Comparison of ENCODE assay signal across 8 mouse cellular contexts in the genomic region with DNA sequence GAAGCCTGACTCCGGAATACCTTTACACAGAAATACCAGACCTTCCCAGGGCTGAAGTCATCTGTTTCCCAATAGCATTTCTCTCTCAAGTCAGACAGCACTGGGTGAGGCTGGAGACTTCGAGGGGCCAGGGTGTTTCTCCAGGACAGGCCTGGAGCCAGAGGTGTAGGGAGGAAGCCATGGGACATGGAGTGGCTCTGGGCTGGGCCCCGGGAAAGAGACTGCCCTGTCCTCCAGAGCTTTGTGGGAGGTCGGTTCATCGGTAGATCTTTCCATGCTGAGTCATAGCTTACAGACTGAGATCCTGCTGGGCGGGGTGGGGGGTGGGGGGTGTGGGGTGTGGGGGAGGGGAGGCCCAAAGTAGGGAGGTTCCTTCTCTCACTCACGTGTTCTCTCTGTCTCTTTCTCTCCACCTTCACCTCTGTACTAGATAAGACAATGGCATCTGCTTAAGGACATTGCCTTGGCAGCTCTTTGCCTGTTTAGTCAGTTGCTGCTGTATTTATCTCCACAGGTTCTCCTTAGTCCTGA. TPM values are rescaled to one million over a fixed set of nuclear protein-coding genes. Genes with fewer than 3 reads are reported as not detected.
A peak's percentile ranks its signal among the peaks of the same experiment; 100 is the strongest.
DNase-seq lines count a peak whose midpoint lies in the region; ATAC-seq and TF ChIP-seq lines count a peak whose summit lies in the region.

No protein-coding gene starts in this region.

- H3K4me2 ChIP-seq in heart, embryonic 11.5 days, result peak overlapping the region; percentile 32

- H3K79me2 ChIP-seq in MEL (ENCODE audit: control insufficient read depth, insufficient read depth, low read length, poor library complexity), result no peaks in the 10 kb centered on the region

- peak; percentile 89 for ATAC-seq in heart, embryonic 11.5 days (replicated peaks; ENCODE audit: insufficient number of reproducible peaks, low FRiP score, low TSS enrichment)

- TF ChIP-seq RAD21 in MEL (IDR thresholded peaks at IDR 0.05; ENCODE audit: low read depth, low read length), result no peak

- no peaks in the 10 kb centered on the region for H3K9me3 ChIP-seq in MEL (replicated peaks; ENCODE audit: insufficient read depth, low read length)
- H3K9me3 ChIP-seq in heart, embryonic 11.5 days (replicated peaks; ENCODE audit: control insufficient read depth, low read length), result no peaks in the 10 kb centered on the region

- H3K27ac ChIP-seq in MEL (ENCODE audit: control insufficient read depth, low read depth, low read length), result peak overlapping the region; percentile 46
- peak overlapping the region; percentile 46; the same call in 1 of the 2 replicates for H3K27ac ChIP-seq in heart, embryonic 11.5 days (ENCODE audit: low read depth, low read length)

- no peak overlapping the region for H3K4me3 ChIP-seq in MEL (ENCODE audit: control insufficient read depth in 1 of 2, insufficient read depth in 1 of 2, low read depth in 2 of 2, low read length in 2 of 2)
- no peak overlapping the region for H3K4me3 ChIP-seq in heart, embryonic 11.5 days (ENCODE audit: low read depth, low read length)
- H3K4me3 ChIP-seq in lung, adult 2 months (replicated peaks; ENCODE audit: extremely low read depth, low read depth, low read length), result no peak overlapping the region

- no peak for TF ChIP-seq CTCF in MEL (IDR thresholded peaks at IDR 0.05 in 2 of 3, conservative IDR thresholded peaks at IDR 0.05 in 1 of 3; ENCODE audit: control insufficient read depth in 1 of 3, insufficient read depth in 1 of 3, low read depth in 2 of 3, low read length in 3 of 3, poor library complexity in 1 of 3, severe bottlenecking in 1 of 3)
- no peak for TF ChIP-seq CTCF in lung, adult 2 months (IDR thresholded peaks at IDR 0.05; ENCODE audit: insufficient read depth, low read length)

- TF ChIP-seq POLR2A in MEL (IDR thresholded peaks at IDR 0.05; ENCODE audit: control insufficient read depth in 1 of 2, insufficient read depth in 1 of 2, low read depth in 1 of 2, low read length in 2 of 2, poor library complexity in 1 of 2), result no peak
- no peak for TF ChIP-seq POLR2A in lung, adult 2 months (IDR thresholded peaks at IDR 0.05; ENCODE audit: borderline replicate concordance, extremely low read depth, low read depth, low read length)

- H3K9ac ChIP-seq in MEL (ENCODE audit: control insufficient read depth, low read depth, low read length, poor library complexity, severe bottlenecking), result peak overlapping the region; percentile 29; the same call in 1 of the 2 replicates
- 0 out of 2 replicates have a peak overlapping the region, but pooled peaks have one; percentile 22 for H3K9ac ChIP-seq in heart, embryonic 11.5 days (ENCODE audit: low read depth, low read length)

- peak; percentile 21 to 65; a peak in 3 of 4 replicates for TF ChIP-seq EP300 in MEL (IDR thresholded peaks at IDR 0.05; ENCODE audit: low read depth in 1 of 2, low read length in 2 of 2)

- peaks cover 0 to 36% of the 10 kb centered on the region in 2 experiments; a peak in 2 of 4 replicates for H3K36me3 ChIP-seq in MEL (ENCODE audit: control insufficient read depth in 1 of 2, insufficient read depth in 2 of 2, low read length in 2 of 2)
- no peaks in the 10 kb centered on the region for H3K36me3 ChIP-seq in heart, embryonic 11.5 days (ENCODE audit: control insufficient read depth, insufficient read depth, low read length)

- WGBS in heart, embryonic 11.5 days (ENCODE audit: insufficient replicate concordance), result 7% methylated on average over 7 of the region's 7 CpGs
- 9% methylated on average over 7 of the region's 7 CpGs for WGBS in lung, adult 2 months

- peak; percentile 73 for DNase-seq in 3T3-L1 (ENCODE audit: low read depth, low spot score)
- DNase-seq in MEL (ENCODE audit: low read depth, low spot score), result peak; percentile 73
- peak; percentile 40 for DNase-seq in lung, adult 2 months
- DNase-seq in right cerebral cortex, postnatal 25 days, result no peak
- no peak for DNase-seq in spleen, adult 12 weeks (ENCODE audit: low spot score)
- DNase-seq in layer of hippocampus, postnatal 14 days (ENCODE audit: low spot score in 2 of 2), result no peak
- DNase-seq in layer of hippocampus, postnatal 36 days, result no peak

- no peaks in the 10 kb centered on the region; a peak in 1 of 4 replicates for H3K27me3 ChIP-seq in MEL (ENCODE audit: control insufficient read depth in 1 of 2, insufficient read depth in 2 of 2, low read length in 2 of 2)
- H3K27me3 ChIP-seq in heart, embryonic 11.5 days (ENCODE audit: control insufficient read depth, insufficient read depth, low read length), result no peaks in the 10 kb centered on the region

- peaks cover 23 to 39% of the 10 kb centered on the region in 2 experiments for H3K4me1 ChIP-seq in MEL (ENCODE audit: control insufficient read depth in 1 of 2, insufficient read depth in 2 of 2, low read length in 2 of 2)
- peaks cover 10% of the 10 kb centered on the region for H3K4me1 ChIP-seq in heart, embryonic 11.5 days (ENCODE audit: control insufficient read depth, insufficient read depth, low read length)
- H3K4me1 ChIP-seq in lung, adult 2 months (ENCODE audit: control insufficient read depth, insufficient read depth, low read length), result peaks cover 4% of the 10 kb centered on the region; the same call in 1 of the 2 replicates

TF ChIP-seq in MEL, 35 proteins besides CTCF, POLR2A, EP300 and RAD21:
- TF ChIP-seq SIN3A (IDR thresholded peaks at IDR 0.05; ENCODE audit: low read length), result no peak
- no peak for TF ChIP-seq POLR2AphosphoS2 (IDR thresholded peaks at IDR 0.05; ENCODE audit: low read length)
- TF ChIP-seq POLR2AphosphoS5 (IDR thresholded peaks at IDR 0.05; ENCODE audit: borderline replicate concordance, low read depth, low read length), result no peak
- 0 out of 2 replicates have a peak, but pooled peaks have one; percentile 30 for TF ChIP-seq MYC (IDR thresholded peaks at IDR 0.05; ENCODE audit: low read depth, low read length)
- TF ChIP-seq MYB (IDR thresholded peaks at IDR 0.05; ENCODE audit: low read depth, low read length), result no peak
- TF ChIP-seq MAFK (IDR thresholded peaks at IDR 0.05; ENCODE audit: borderline replicate concordance, low read depth, low read length), result no peak
- TF ChIP-seq GABPA (IDR thresholded peaks at IDR 0.05; ENCODE audit: low read depth, low read length), result no peak; the same call in 1 of the 2 replicates
- TF ChIP-seq MXI1 (IDR thresholded peaks at IDR 0.05; ENCODE audit: low read depth, low read length), result 0 out of 2 replicates have a peak, but pooled peaks have one; percentile 25
- no peak for TF ChIP-seq JUND (IDR thresholded peaks at IDR 0.05; ENCODE audit: low read depth, low read length)
- no peak for TF ChIP-seq NELFE (IDR thresholded peaks at IDR 0.05; ENCODE audit: low read depth, low read length)
- peak; percentile 93 for TF ChIP-seq BHLHE40 (IDR thresholded peaks at IDR 0.05; ENCODE audit: borderline replicate concordance, low read depth, low read length)
- no peak for TF ChIP-seq CHD1 (IDR thresholded peaks at IDR 0.05; ENCODE audit: low read depth, low read length)
- TF ChIP-seq ZKSCAN1 (IDR thresholded peaks at IDR 0.05; ENCODE audit: low read depth, low read length), result no peak
- peak; percentile 51; the same call in 1 of the 2 replicates for TF ChIP-seq GATA1 (IDR thresholded peaks at IDR 0.05; ENCODE audit: low read depth, low read length)
- no peak for TF ChIP-seq MEF2A (IDR thresholded peaks at IDR 0.05; ENCODE audit: extremely low read depth, insufficient replicate concordance, low read depth, low read length, poor library complexity, severe bottlenecking)
- TF ChIP-seq TBP (IDR thresholded peaks at IDR 0.05; ENCODE audit: low read depth, low read length), result no peak
- TF ChIP-seq USF2 (IDR thresholded peaks at IDR 0.05; ENCODE audit: borderline replicate concordance in 1 of 2, insufficient read depth in 1 of 2, low read depth in 1 of 2, low read length in 2 of 2), result no peak
- TF ChIP-seq ETS1 (IDR thresholded peaks at IDR 0.05; ENCODE audit: low read depth, low read length), result peak; percentile 54; the same call in 1 of the 2 replicates
- TF ChIP-seq ELF1 (IDR thresholded peaks at IDR 0.05; ENCODE audit: low read depth, low read length), result no peak
- TF ChIP-seq USF1 (IDR thresholded peaks at IDR 0.05; ENCODE audit: low read depth, low read length), result peak; percentile 77
- peak; percentile 49 for TF ChIP-seq TCF12 (IDR thresholded peaks at IDR 0.05; ENCODE audit: low read depth, low read length)
- no peak for TF ChIP-seq KAT2A (conservative IDR thresholded peaks at IDR 0.05; ENCODE audit: low read depth, low read length)
- no peak for TF ChIP-seq SMC3 (IDR thresholded peaks at IDR 0.05; ENCODE audit: low read depth, low read length)

RNA-seq across cellular contexts. Expression of a gene that starts 27.5 kb away (rescaled TPM):
- total RNA-seq in MEL (2012; rRNA removed), result 0.12 and 0.20 TPM in 2 replicates
- polyA plus RNA-seq in MEL (2012; ENCODE audit: insufficient read depth in 1 of 2, insufficient read length in 2 of 2, low read depth in 1 of 2, low replicate concordance in 2 of 2, missing spikeins in 1 of 2), result under 1 TPM in 1 of 2 experiments, not detected in 1; 0.14 TPM
- polyA plus RNA-seq in heart, embryonic 11.5 days (2014; fragmentation: Nextera tagmentation; extraction: Ambion mirVana), result 52.0 and 61.8 TPM in 2 replicates
- polyA plus RNA-seq in lung, adult 2 months (2012; rRNA removed), result 225 and 283 TPM in 2 replicates
- 10 to 100 TPM; 17.4 to 20.6 TPM for total RNA-seq in layer of hippocampus, postnatal 14 days (2021)
- total RNA-seq in layer of hippocampus, postnatal 36 days (2021), result 10 to 100 TPM; 15.5 to 18.0 TPM

RNA-seq across cellular contexts. Expression of a gene that starts 28.1 kb away (rescaled TPM):
- total RNA-seq in MEL (2012; rRNA removed), result not detected in 2 replicates
- under 1 TPM in 1 of 2 experiments, not detected in 1; 0.26 TPM for polyA plus RNA-seq in MEL (2012; ENCODE audit: insufficient read depth in 1 of 2, insufficient read length in 2 of 2, low read depth in 1 of 2, low replicate concordance in 2 of 2, missing spikeins in 1 of 2)
- polyA plus RNA-seq in heart, embryonic 11.5 days (2014; fragmentation: Nextera tagmentation; extraction: Ambion mirVana), result 1.2 TPM in 2 replicates
- 1.0 and 3.0 TPM in 2 replicates for polyA plus RNA-seq in lung, adult 2 months (2012; rRNA removed)
- not detected for total RNA-seq in layer of hippocampus, postnatal 14 days (2021)
- not detected for total RNA-seq in layer of hippocampus, postnatal 36 days (2021)

RNA-seq across cellular contexts. Expression of a gene that starts 56.4 kb away (rescaled TPM):
- total RNA-seq in MEL (2012; rRNA removed), result 9.2 and 10.7 TPM in 2 replicates
- polyA plus RNA-seq in MEL (2012; ENCODE audit: insufficient read depth in 1 of 2, insufficient read length in 2 of 2, low read depth in 1 of 2, low replicate concordance in 2 of 2, missing spikeins in 1 of 2), result 1 to 10 TPM in 1 of 2 experiments, not detected in 1; 6.3 TPM
- polyA plus RNA-seq in heart, embryonic 11.5 days (2014; fragmentation: Nextera tagmentation; extraction: Ambion mirVana), result 7.5 and 9.3 TPM in 2 replicates
- polyA plus RNA-seq in lung, adult 2 months (2012; rRNA removed), result 4.8 and 6.3 TPM in 2 replicates
- 1 to 10 TPM; 3.3 to 5.3 TPM for total RNA-seq in layer of hippocampus, postnatal 14 days (2021)
- total RNA-seq in layer of hippocampus, postnatal 36 days (2021), result 1 to 10 TPM; 4.8 to 5.1 TPM

Comparison
In these comparisons a context has a peak if more than half of its experiments do, and no peak if none do; other contexts are left out.
1. DNase-seq: peak in 3T3-L1 (single experiment), MEL (single experiment) and lung, adult 2 months (single experiment); none in right cerebral cortex, postnatal 25 days (single experiment), spleen, adult 12 weeks (single experiment), layer of hippocampus, postnatal 14 days (0 of 2) and layer of hippocampus, postnatal 36 days (0 of 2).
2. RNA of a gene that starts 27.5 kb away (total RNA-seq): 17.4 to 20.6 TPM in layer of hippocampus, postnatal 14 days and 15.5 to 18.0 TPM in layer of hippocampus, postnatal 36 days; 0.12 to 0.20 TPM in MEL; every median in the first group is over 10 times any median in the second.